Mouse (Mus musculus) midbrain, embryonic 12.5 days (tissue): Measurements from ENCODE around the gene Phactr2. TPM values are rescaled to one million over a fixed set of nuclear protein-coding genes. Genes with fewer than 3 reads are reported as not detected.

Source experiments
- ATAC-seq: fragments of 200-750 bp; cut with Nextera tagmentation; 2 replicates; pipeline ENCODE4 v1.8.0; 2017; ENCODE audit warnings: low read depth, moderate TSS enrichment, moderate library complexity; ENCODE audit not compliant: low FRiP score
- H3K27ac ChIP-seq: fragments of 300-500 bp; sonication (generic); replicated peaks from 2 replicates; pipeline ENCODE4 v1.5.1; 2016; ENCODE audit warnings: mild to moderate bottlenecking
- H3K27me3 ChIP-seq: fragments of 300-500 bp; sonication (generic); 2 replicates; pipeline ENCODE4 v1.6.1; 2016; ENCODE audit warnings: mild to moderate bottlenecking
- H3K36me3 ChIP-seq: fragments of 300-500 bp; sonication (generic); 2 replicates; pipeline ENCODE4 v1.6.1; 2016
- H3K4me1 ChIP-seq: fragments of 300-500 bp; sonication (generic); 2 replicates; pipeline ENCODE4 v1.6.1; 2016
- H3K4me2 ChIP-seq: fragments of 300-500 bp; sonication (generic); replicated peaks from 2 replicates; pipeline ENCODE4 v1.6.1; 2016; ENCODE audit warnings: mild to moderate bottlenecking, moderate library complexity
- H3K4me3 ChIP-seq: fragments of 300-500 bp; sonication (generic); 2 replicates; pipeline ENCODE4 v1.5.1; 2016; ENCODE audit warnings: mild to moderate bottlenecking
- H3K9ac ChIP-seq: fragments of 300-500 bp; sonication (generic); replicated peaks from 2 replicates; pipeline ENCODE4 v1.6.1; 2016; ENCODE audit warnings: mild to moderate bottlenecking, moderate library complexity
- H3K9me3 ChIP-seq: fragments of 300-500 bp; sonication (generic); 2 replicates; pipeline ENCODE4 v1.6.1; 2016; ENCODE audit warnings: mild to moderate bottlenecking
- WGBS: fragments of 180-500 bp; shearing (Covaris S2); methylation state at CpG from one replicate; pipeline ENCODE4 v1.1.7; 2016; 5-methylcytosine and 5-hydroxymethylcytosine counted together
- polyA plus RNA-seq: library from polyadenylated mRNA; unstranded; fragments of >200 nt; fragmentation: Nextera tagmentation; extraction: Ambion mirVana; gene quantifications from 2 replicates; pipeline ENCODE4 v1.2.1, GENCODE M21; 2016

Phactr2 gene
- polyA plus RNA-seq, 1 experiment from 2014 or later: 11.7 TPM

- no peak overlapping the region for H3K4me2 ChIP-seq
- H3K36me3 ChIP-seq: peaks cover 49% of the 10 kb centered on the region
- no peaks in the 10 kb centered on the region for H3K27me3 ChIP-seq
- no peak overlapping the region for H3K27ac ChIP-seq
- H3K9ac ChIP-seq: no peak overlapping the region
- ATAC-seq: no peak
- H3K9me3 ChIP-seq: no peaks in the 10 kb centered on the region
- H3K4me1 ChIP-seq: peaks cover 7% of the 10 kb centered on the region
- WGBS: 96% methylated on average over 5 of the region's 5 CpGs
- no peak overlapping the region for H3K4me3 ChIP-seq
Observed at GRCm38 (mm10) chr10:13189881-13190280, 284.3 kb downstream of the Phactr2 start.

- Histone ChIP-seq H3K4me3 (no peak overlapping the region), H3K27me3 (no peaks in the 10 kb centered on the region), H3K27ac (no peak overlapping the region), H3K36me3 (peaks cover 73% of the 10 kb centered on the region), H3K9me3 (no peaks in the 10 kb centered on the region), H3K4me1 (no peaks in the 10 kb centered on the region), H3K4me2 (no peak overlapping the region), H3K9ac (no peak overlapping the region)
- ATAC-seq: no peak
- WGBS: 98% methylated on average over 3 of the region's 3 CpGs
Observed at GRCm38 (mm10) chr10:13186754-13187153, 287.5 kb downstream of the Phactr2 start.

- H3K4me2 ChIP-seq: no peak overlapping the region
- no peak for ATAC-seq
- peaks cover 82% of the 10 kb centered on the region for H3K36me3 ChIP-seq
- H3K27ac ChIP-seq: no peak overlapping the region
- WGBS: 95% methylated on average over 4 of the region's 4 CpGs
- no peaks in the 10 kb centered on the region for H3K9me3 ChIP-seq
- H3K4me1 ChIP-seq: no peaks in the 10 kb centered on the region
- no peak overlapping the region for H3K9ac ChIP-seq
- H3K4me3 ChIP-seq: no peak overlapping the region
- no peaks in the 10 kb centered on the region for H3K27me3 ChIP-seq
Observed at GRCm38 (mm10) chr10:13184170-13184766, 289.9 kb downstream of the Phactr2 start.

GRCm38 (mm10) chr10:13180211-13180610 lies 294.0 kb downstream of the Phactr2 start:
- ATAC-seq: no peak
- Histone ChIP-seq H3K4me2 (no peak overlapping the region), H3K4me1 (no peaks in the 10 kb centered on the region), H3K9me3 (no peaks in the 10 kb centered on the region), H3K36me3 (peaks cover 85% of the 10 kb centered on the region), H3K9ac (no peak overlapping the region), H3K4me3 (no peak overlapping the region), H3K27ac (no peak overlapping the region), H3K27me3 (no peaks in the 10 kb centered on the region)
- WGBS: 92% methylated on average over 7 of the region's 7 CpGs

- no peak for ATAC-seq
- H3K9me3 ChIP-seq: no peaks in the 10 kb centered on the region
Observed at GRCm38 (mm10) chr10:13177973-13178624, 296.1 kb downstream of the Phactr2 start, which contains the start of gene Zc2hc1b. TSS of gene Zc2hc1b (minus strand) at chr10:13178023.

GRCm38 (mm10) chr10:13175866-13176265 lies 298.3 kb downstream of the Phactr2 start:
- Histone ChIP-seq H3K9me3 (no peaks in the 10 kb centered on the region), H3K4me2 (no peak overlapping the region), H3K4me1 (peaks cover 2% of the 10 kb centered on the region; the same call in 1 of the 2 replicates), H3K27ac (no peak overlapping the region), H3K9ac (no peak overlapping the region), H3K4me3 (no peak overlapping the region), H3K27me3 (no peaks in the 10 kb centered on the region), H3K36me3 (peaks cover 50% of the 10 kb centered on the region)
- no peak for ATAC-seq
- 93% methylated on average over 7 of the region's 7 CpGs for WGBS

More at GRCm38 (mm10) chr10:13177973-13178624, 296.1 kb downstream of the Phactr2 start, which contains the start of gene Zc2hc1b:
- WGBS: 61% methylated on average over 7 of the region's 7 CpGs
- Histone ChIP-seq H3K27ac (no peak within 1 kb of the TSS), H3K4me2 (no peak within 1 kb of the TSS), H3K9ac (no peak within 1 kb of the TSS), H3K27me3 (no peaks in the 10 kb centered on the region), H3K4me1 (no peaks in the 10 kb centered on the region), H3K4me3 (no peak within 1 kb of the TSS), H3K36me3 (peaks cover 72% of the 10 kb centered on the region)

- no peak for ATAC-seq
- peaks cover 20% of the 10 kb centered on the region for H3K36me3 ChIP-seq
- no peak overlapping the region for H3K9ac ChIP-seq
- H3K4me1 ChIP-seq: peaks cover 10% of the 10 kb centered on the region; the same call in 1 of the 2 replicates
- H3K4me2 ChIP-seq: no peak overlapping the region
- 72% methylated on average over 10 of the region's 10 CpGs for WGBS
- H3K4me3 ChIP-seq: no peak overlapping the region
- no peaks in the 10 kb centered on the region for H3K9me3 ChIP-seq
- H3K27me3 ChIP-seq: no peaks in the 10 kb centered on the region
- H3K27ac ChIP-seq: no peak overlapping the region
Observed at GRCm38 (mm10) chr10:13172798-13173221, 301.4 kb downstream of the Phactr2 start.

GRCm38 (mm10) chr10:13171461-13171860 lies 302.8 kb downstream of the Phactr2 start:
- Histone ChIP-seq H3K36me3 (peaks cover 7% of the 10 kb centered on the region), H3K4me3 (no peak overlapping the region), H3K9ac (no peak overlapping the region), H3K27me3 (no peaks in the 10 kb centered on the region), H3K9me3 (no peaks in the 10 kb centered on the region), H3K4me1 (peaks cover 10% of the 10 kb centered on the region; the same call in 1 of the 2 replicates), H3K4me2 (no peak overlapping the region), H3K27ac (no peak overlapping the region)
- no peak for ATAC-seq
- WGBS: 72% methylated on average over 2 of the region's 2 CpGs

- Histone ChIP-seq H3K9me3 (no peaks in the 10 kb centered on the region), H3K9ac (no peak overlapping the region), H3K27me3 (no peaks in the 10 kb centered on the region), H3K4me2 (no peak overlapping the region), H3K4me1 (peaks cover 10% of the 10 kb centered on the region; the same call in 1 of the 2 replicates), H3K27ac (no peak overlapping the region), H3K4me3 (no peak overlapping the region), H3K36me3 (peaks cover under 1% of the 10 kb centered on the region; the same call in 1 of the 2 replicates)
- 48% methylated on average over 12 of the region's 12 CpGs for WGBS
- ATAC-seq: no peak
Observed at GRCm38 (mm10) chr10:13170739-13171448, 303.3 kb downstream of the Phactr2 start.

GRCm38 (mm10) chr10:13168461-13168860 lies 305.8 kb downstream of the Phactr2 start:
- H3K36me3 ChIP-seq: no peaks in the 10 kb centered on the region
- no peak for ATAC-seq
- no peaks in the 10 kb centered on the region for H3K27me3 ChIP-seq
- H3K9ac ChIP-seq: no peak overlapping the region
- peaks cover 10% of the 10 kb centered on the region; the same call in 1 of the 2 replicates for H3K4me1 ChIP-seq
- H3K4me2 ChIP-seq: no peak overlapping the region
- H3K27ac ChIP-seq: no peak overlapping the region
- whole genome bisulfite sequencing: 82% methylated on average over 5 of the region's 5 CpGs
- H3K4me3 ChIP-seq: no peak overlapping the region
- H3K9me3 ChIP-seq: 0 out of 2 replicates have a peak, but pooled peaks cover 4% of the 10 kb centered on the region

GRCm38 (mm10) chr10:13162031-13162430 lies 312.2 kb downstream of the Phactr2 start:
- Histone ChIP-seq H3K4me1 (no peaks in the 10 kb centered on the region), H3K4me2 (no peak overlapping the region), H3K27ac (no peak overlapping the region), H3K9ac (no peak overlapping the region), H3K36me3 (no peaks in the 10 kb centered on the region), H3K9me3 (0 out of 2 replicates have a peak, but pooled peaks cover 4% of the 10 kb centered on the region), H3K4me3 (no peak overlapping the region), H3K27me3 (no peaks in the 10 kb centered on the region)
- 88% methylated on average over 4 of the region's 4 CpGs for WGBS
- no peak for ATAC-seq

- H3K27ac ChIP-seq: no peak overlapping the region
- ATAC-seq: no peak
- no peak overlapping the region for H3K4me3 ChIP-seq
- H3K36me3 ChIP-seq: no peaks in the 10 kb centered on the region
- H3K4me2 ChIP-seq: no peak overlapping the region
- 92% methylated on average over 4 of the region's 4 CpGs for WGBS
- 0 out of 2 replicates have a peak, but pooled peaks cover 4% of the 10 kb centered on the region for H3K9me3 ChIP-seq
- H3K27me3 ChIP-seq: no peaks in the 10 kb centered on the region
- H3K4me1 ChIP-seq: peaks cover 3% of the 10 kb centered on the region; the same call in 1 of the 2 replicates
- no peak overlapping the region for H3K9ac ChIP-seq
Observed at GRCm38 (mm10) chr10:13160913-13161312, 313.3 kb downstream of the Phactr2 start.
